Mouse (Mus musculus): Measurements from ENCODE around the gene Olfr1366. TPM values are rescaled to one million over a fixed set of nuclear protein-coding genes. Genes with fewer than 3 reads are reported as not detected.

Olfr1366 gene
- polyA plus RNA-seq, 1 experiment: not detected

Other genes starting within 250 kb of the Olfr1366 start
- not detected in 2 replicates for gene Gpx6, start 230.7 kb downstream of the Olfr1366 start, polyA plus RNA-seq (2012; ENCODE audit: insufficient read depth, insufficient read length, missing spikeins)
- not detected in 2 replicates for gene Olfr1367, start 195.9 kb downstream of the Olfr1366 start, polyA plus RNA-seq (2012; ENCODE audit: insufficient read depth, insufficient read length, missing spikeins)
- 2.5 and 3.3 TPM in 2 replicates for gene Zscan12, start 180.0 kb downstream of the Olfr1366 start, polyA plus RNA-seq (2012; ENCODE audit: insufficient read depth, insufficient read length, missing spikeins)
- gene Zkscan3, start 140.1 kb downstream of the Olfr1366 start, polyA plus RNA-seq (2012; ENCODE audit: insufficient read depth, insufficient read length, missing spikeins): 22.9 and 36.8 TPM in 2 replicates
- gene Pgbd1, start 101.8 kb downstream of the Olfr1366 start, polyA plus RNA-seq (2012; ENCODE audit: insufficient read depth, insufficient read length, missing spikeins): 0.42 TPM in 1 of 2 replicates, not detected in the other
- gene Zscan26, start 89.1 kb downstream of the Olfr1366 start, polyA plus RNA-seq (2012; ENCODE audit: insufficient read depth, insufficient read length, missing spikeins): 16.1 and 18.3 TPM in 2 replicates
- 1.3 and 2.5 TPM in 2 replicates for gene Nkapl, start 74.3 kb downstream of the Olfr1366 start, polyA plus RNA-seq (2012; ENCODE audit: insufficient read depth, insufficient read length, missing spikeins)
- 1.7 and 2.2 TPM in 2 replicates for gene Zkscan4, start 63.9 kb downstream of the Olfr1366 start, polyA plus RNA-seq (2012; ENCODE audit: insufficient read depth, insufficient read length, missing spikeins)
- not detected in 2 replicates for gene Gm10065, start 63.4 kb downstream of the Olfr1366 start, polyA plus RNA-seq (2012; ENCODE audit: insufficient read depth, insufficient read length, missing spikeins)
- gene AK157302, start 47.6 kb downstream of the Olfr1366 start, polyA plus RNA-seq (2012; ENCODE audit: insufficient read depth, insufficient read length, missing spikeins): 1.6 TPM in 1 of 2 replicates, not detected in the other
- 124 and 176 TPM in 2 replicates for gene Gm11273, start 41.4 kb downstream of the Olfr1366 start, polyA plus RNA-seq (2012; ENCODE audit: insufficient read depth, insufficient read length, missing spikeins)
- gene Zkscan8, start 11.7 kb downstream of the Olfr1366 start, polyA plus RNA-seq (2012; ENCODE audit: insufficient read depth, insufficient read length, missing spikeins): 6.0 and 6.4 TPM in 2 replicates
- not detected in 2 replicates for gene Olfr1535, start 17.1 kb upstream of the Olfr1366 start, polyA plus RNA-seq (2012; ENCODE audit: insufficient read depth, insufficient read length, missing spikeins)
- not detected in 2 replicates for gene Olfr1364, start 39.0 kb upstream of the Olfr1366 start, polyA plus RNA-seq (2012; ENCODE audit: insufficient read depth, insufficient read length, missing spikeins)
- gene Olfr1362, start 71.2 kb upstream of the Olfr1366 start, polyA plus RNA-seq (2012; ENCODE audit: insufficient read depth, insufficient read length, missing spikeins): not detected in 2 replicates
- not detected in 2 replicates for gene Olfr11, start 99.7 kb upstream of the Olfr1366 start, polyA plus RNA-seq (2012; ENCODE audit: insufficient read depth, insufficient read length, missing spikeins)
- gene Olfr1361, start 120.6 kb upstream of the Olfr1366 start, polyA plus RNA-seq (2012; ENCODE audit: insufficient read depth, insufficient read length, missing spikeins): not detected in 2 replicates
- not detected in 2 replicates for gene Olfr1360, start 134.6 kb upstream of the Olfr1366 start, polyA plus RNA-seq (2012; ENCODE audit: insufficient read depth, insufficient read length, missing spikeins)
- not detected in 2 replicates for gene Olfr1359, start 155.3 kb upstream of the Olfr1366 start, polyA plus RNA-seq (2012; ENCODE audit: insufficient read depth, insufficient read length, missing spikeins)
- gene Hist1h2bl, start 173.3 kb upstream of the Olfr1366 start, polyA plus RNA-seq (2012; ENCODE audit: insufficient read depth, insufficient read length, missing spikeins): not detected in 2 replicates
- not detected in 2 replicates for gene Hist1h2ai, start 173.6 kb upstream of the Olfr1366 start, polyA plus RNA-seq (2012; ENCODE audit: insufficient read depth, insufficient read length, missing spikeins)
- gene Hist1h3h, start 174.9 kb upstream of the Olfr1366 start, polyA plus RNA-seq (2012; ENCODE audit: insufficient read depth, insufficient read length, missing spikeins): not detected in 2 replicates
- not detected in 2 replicates for gene Hist1h2bm, start 179.2 kb upstream of the Olfr1366 start, polyA plus RNA-seq (2012; ENCODE audit: insufficient read depth, insufficient read length, missing spikeins)
- gene Hist1h4j, start 192.3 kb upstream of the Olfr1366 start, polyA plus RNA-seq (2012; ENCODE audit: insufficient read depth, insufficient read length, missing spikeins): not detected in 2 replicates
- 4.7 TPM in 1 of 2 replicates, not detected in the other for gene Hist1h4k, start 207.7 kb upstream of the Olfr1366 start, polyA plus RNA-seq (2012; ENCODE audit: insufficient read depth, insufficient read length, missing spikeins)
- not detected in 2 replicates for gene Hist1h2ak, start 211.0 kb upstream of the Olfr1366 start, polyA plus RNA-seq (2012; ENCODE audit: insufficient read depth, insufficient read length, missing spikeins)
- gene Hist1h2bn, start 211.3 kb upstream of the Olfr1366 start, polyA plus RNA-seq (2012; ENCODE audit: insufficient read depth, insufficient read length, missing spikeins): not detected in 2 replicates
- gene Hist1h1b, start 237.8 kb upstream of the Olfr1366 start, polyA plus RNA-seq (2012; ENCODE audit: insufficient read depth, insufficient read length, missing spikeins): not detected in 2 replicates
- gene Hist1h3i, start 240.6 kb upstream of the Olfr1366 start, polyA plus RNA-seq (2012; ENCODE audit: insufficient read depth, insufficient read length, missing spikeins): not detected in 2 replicates
- gene Hist1h2an, start 244.4 kb upstream of the Olfr1366 start, polyA plus RNA-seq (2012; ENCODE audit: insufficient read depth, insufficient read length, missing spikeins): not detected in 2 replicates
- not detected in 2 replicates for gene Hist1h2bp, start 244.7 kb upstream of the Olfr1366 start, polyA plus RNA-seq (2012; ENCODE audit: insufficient read depth, insufficient read length, missing spikeins)

Data from brown adipose tissue, adult 24 weeks (tissue).